Mouse (Mus musculus) bone marrow macrophage, adult 2 months (primary cell): Measurements from ENCODE around the gene Rasgef1b. TPM values are rescaled to one million over a fixed set of nuclear protein-coding genes. Genes with fewer than 3 reads are reported as not detected.

Experiments used
- H3K27ac ChIP-seq: 2 replicates; pipeline ENCODE4 v1.5.1; 2012; ENCODE audit warnings: low read depth, low read length; ENCODE audit not compliant: insufficient read depth
- H3K4me1 ChIP-seq: 2 replicates; pipeline ENCODE4 v1.6.1; 2012; ENCODE audit warnings: low read length; ENCODE audit not compliant: control insufficient read depth, insufficient read depth
- H3K4me3 ChIP-seq: 2 replicates; pipeline ENCODE4 v1.5.1; 2012; ENCODE audit warnings: mild to moderate bottlenecking, low read length, moderate library complexity; ENCODE audit not compliant: insufficient read depth
- CTCF ChIP-seq: IDR thresholded peaks from 2 replicates; pipeline ENCODE4 v1.5.1; 2012; ENCODE audit warnings: low read depth, mild to moderate bottlenecking, low read length, moderate library complexity
- POLR2A ChIP-seq: IDR thresholded peaks from 2 replicates; pipeline ENCODE4 v1.6.1; 2012; ENCODE audit warnings: mild to moderate bottlenecking, low read depth, low read length, borderline replicate concordance
- polyA plus RNA-seq: library from polyadenylated mRNA; stranded (reverse); fragments of >200 nt; gene quantifications from 2 replicates; pipeline ENCODE4 v1.2.4, GENCODE M21; 2012; ENCODE audit not compliant: missing spikeins, insufficient read depth, insufficient read length

Gene Rasgef1b
- polyA plus RNA-seq, 1 experiment: 46.5 TPM

DNA sequence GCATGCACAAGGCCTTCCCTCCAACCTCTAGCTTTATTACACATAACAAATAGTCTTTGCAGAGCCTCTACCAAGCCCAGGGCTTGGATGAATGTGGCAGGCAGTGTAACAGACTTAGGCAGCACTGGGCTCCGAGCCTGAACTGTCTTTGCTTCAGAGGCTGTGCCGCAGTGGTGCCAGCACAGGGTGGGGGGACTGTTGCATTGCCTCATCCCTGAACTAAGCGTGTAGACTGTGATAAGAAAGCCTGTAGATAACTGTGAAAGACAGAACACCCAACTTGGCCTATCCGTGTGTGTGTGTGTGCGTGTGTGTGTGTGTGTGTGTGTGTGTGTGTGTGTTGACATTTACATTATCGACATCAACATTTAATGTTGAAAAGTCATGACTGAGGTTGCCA, 246.3 kb downstream of the Rasgef1b start:
- Histone ChIP-seq H3K27ac (no peak overlapping the region), H3K4me1 (peaks cover 9% of the 10 kb centered on the region), H3K4me3 (no peak overlapping the region)
- TF ChIP-seq CTCF (no peak), POLR2A (no peak)

GRCm38 (mm10) chr5:99482016-99482415, 246.8 kb downstream of the Rasgef1b start:
- peaks cover 9% of the 10 kb centered on the region for H3K4me1 ChIP-seq
- H3K27ac ChIP-seq: no peak overlapping the region
- no peak for TF ChIP-seq POLR2A
- TF ChIP-seq CTCF: no peak
- no peak overlapping the region for H3K4me3 ChIP-seq

DNA sequence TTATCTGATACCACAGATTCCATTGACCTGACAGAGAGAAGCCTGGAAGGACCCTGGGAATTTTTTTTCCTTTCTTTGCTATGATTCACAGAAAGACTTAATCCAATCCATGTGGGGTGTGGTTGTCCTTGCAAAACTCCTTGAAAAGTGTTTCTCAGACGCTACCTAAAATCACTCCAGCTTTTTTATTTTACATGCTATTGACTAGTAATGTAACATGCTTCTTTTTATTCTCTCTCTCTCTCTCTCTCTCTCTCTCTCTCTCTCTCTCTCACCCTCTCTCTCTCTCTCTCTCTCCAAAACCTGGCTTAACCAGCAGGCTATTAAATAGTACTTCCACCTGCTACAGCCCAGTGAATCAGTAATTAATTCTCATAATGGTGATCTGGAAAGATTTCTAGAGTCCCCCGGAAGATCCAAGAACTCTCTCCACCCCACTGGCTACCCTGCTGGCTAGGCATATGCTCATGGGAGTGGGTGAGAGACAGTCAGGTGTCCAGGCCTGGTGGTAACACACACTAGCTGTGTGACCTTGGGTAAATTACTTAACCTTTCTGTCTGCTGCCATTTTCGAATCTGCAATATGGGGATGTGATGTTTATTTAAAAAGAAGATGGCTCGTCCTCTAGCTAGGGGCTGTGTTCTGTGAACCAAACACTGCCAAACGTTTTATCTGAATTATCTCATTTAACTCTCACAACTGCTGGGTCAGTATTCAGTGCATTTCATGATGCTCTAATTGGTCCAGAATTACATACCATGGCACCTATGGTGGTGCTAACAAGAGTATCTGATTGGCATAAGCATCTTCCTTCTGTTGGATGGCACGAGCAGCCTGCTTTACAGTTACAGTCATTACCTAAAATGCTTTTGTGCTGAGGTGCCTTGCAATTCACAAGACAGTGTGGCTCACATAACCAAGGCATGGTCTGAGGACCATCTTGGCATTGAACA, 248.5 kb downstream of the Rasgef1b start:
- Histone ChIP-seq H3K4me1 (peaks cover 14% of the 10 kb centered on the region), H3K4me3 (no peak overlapping the region), H3K27ac (no peak overlapping the region)
- TF ChIP-seq POLR2A: no peak
- no peak for TF ChIP-seq CTCF

DNA sequence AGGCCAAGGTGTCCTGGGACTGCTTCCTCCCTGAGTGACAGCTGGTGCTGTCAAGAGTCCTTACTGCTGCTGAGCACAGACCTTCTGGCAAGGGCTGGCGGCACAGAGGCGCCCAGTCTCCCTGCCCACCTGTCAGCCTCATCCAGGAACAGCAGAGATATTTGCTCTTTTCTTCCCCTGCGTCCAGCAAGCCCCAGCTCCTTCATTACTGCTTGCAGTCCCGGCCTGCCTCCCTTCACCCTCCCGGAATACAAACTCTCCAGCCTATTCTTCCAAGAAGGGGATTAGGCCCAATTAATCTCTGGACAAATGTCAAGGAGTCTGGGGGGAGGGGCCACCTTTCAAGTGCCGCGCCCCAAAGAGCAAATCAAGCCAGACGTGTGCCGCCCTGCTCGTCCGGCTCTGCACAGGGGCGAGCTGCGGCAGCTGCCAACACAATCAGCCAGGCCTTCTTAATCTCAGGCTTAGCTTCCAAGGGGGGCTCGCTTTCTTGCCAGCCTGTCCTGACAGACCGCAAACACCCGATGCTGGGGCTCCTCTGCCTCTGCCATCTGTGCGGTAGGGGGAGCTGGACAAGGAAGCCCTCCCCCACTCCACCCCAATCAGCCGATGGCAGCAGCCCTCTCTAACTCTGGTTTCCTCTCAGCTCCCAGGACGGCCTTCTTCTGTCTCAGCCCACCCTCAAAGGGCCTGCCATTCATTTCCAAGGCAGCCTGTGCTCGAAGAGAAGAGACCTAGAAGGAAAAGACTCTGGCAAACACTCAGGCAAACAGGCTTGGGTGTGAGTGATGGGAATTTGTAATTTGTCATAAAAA, 249.4 kb downstream of the Rasgef1b start:
- H3K27ac ChIP-seq: no peak overlapping the region
- no peak overlapping the region for H3K4me3 ChIP-seq
- peaks cover 14% of the 10 kb centered on the region for H3K4me1 ChIP-seq
- no peak for TF ChIP-seq POLR2A
- no peak for TF ChIP-seq CTCF

DNA sequence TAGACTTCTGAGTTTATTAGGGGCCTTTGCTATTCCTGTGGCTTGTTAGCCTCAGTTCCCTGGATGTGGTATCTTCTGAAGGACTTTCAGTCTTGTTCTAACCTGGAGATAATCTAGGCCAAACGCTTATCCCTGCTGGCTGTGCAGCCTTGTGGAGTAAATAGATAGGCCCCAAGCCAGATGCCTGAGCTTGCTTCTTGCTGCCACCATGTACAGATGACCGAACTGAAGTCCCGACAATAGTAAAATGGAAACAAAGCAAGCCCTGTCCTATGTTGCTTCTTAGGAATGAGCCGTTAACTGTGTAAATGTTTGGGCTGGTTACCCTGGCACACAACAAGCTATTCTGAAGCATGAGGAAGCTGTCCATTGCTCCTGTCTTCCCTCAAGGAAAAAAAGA, 250.1 kb downstream of the Rasgef1b start:
- Histone ChIP-seq H3K4me1 (peaks cover 14% of the 10 kb centered on the region), H3K4me3 (no peak overlapping the region), H3K27ac (no peak overlapping the region)
- no peak for TF ChIP-seq CTCF
- no peak for TF ChIP-seq POLR2A

- Histone ChIP-seq H3K4me3 (no peak overlapping the region), H3K4me1 (peaks cover 18% of the 10 kb centered on the region), H3K27ac (no peak overlapping the region)
- TF ChIP-seq CTCF (no peak), POLR2A (no peak)
Observed at GRCm38 (mm10) chr5:99477420-99477815, 251.4 kb downstream of the Rasgef1b start.

- TF ChIP-seq CTCF (no peak), POLR2A (no peak)
- no peak overlapping the region for H3K4me3 ChIP-seq
- H3K4me1 ChIP-seq: peaks cover 18% of the 10 kb centered on the region
- H3K27ac ChIP-seq: no peak overlapping the region
Observed at GRCm38 (mm10) chr5:99476640-99477419, 252.0 kb downstream of the Rasgef1b start.

- Histone ChIP-seq H3K4me1 (peaks cover 18% of the 10 kb centered on the region), H3K4me3 (no peak overlapping the region), H3K27ac (no peak overlapping the region)
- TF ChIP-seq POLR2A: no peak
- TF ChIP-seq CTCF: no peak
Observed at GRCm38 (mm10) chr5:99472607-99473335, 256.1 kb downstream of the Rasgef1b start.

- Histone ChIP-seq H3K4me3 (no peak overlapping the region), H3K4me1 (peaks cover 12% of the 10 kb centered on the region), H3K27ac (no peak overlapping the region)
- TF ChIP-seq POLR2A (no peak), CTCF (no peak)
Observed at GRCm38 (mm10) chr5:99471790-99472189, 257.1 kb downstream of the Rasgef1b start.
